Mouse (Mus musculus): ENCODE measurements around the gene Wif1. TPM values are rescaled to one million over a fixed set of nuclear protein-coding genes. Genes with fewer than 3 reads are reported as not detected.
A peak's percentile ranks its signal among the peaks of the same experiment; 100 is the strongest.

The Wif1 gene
- polyA plus RNA-seq, 1 experiment from 2014 or later, result 2.1 TPM

- Histone ChIP-seq H3K4me1 (replicated peaks; ENCODE audit: control insufficient read depth, insufficient read depth, low read length) (peaks cover 11% of the 10 kb centered on the region), H3K27me3 (replicated peaks; ENCODE audit: control insufficient read depth, insufficient read depth, low read length) (peaks cover 16% of the 10 kb centered on the region; the same call in 1 of the 2 replicates), H3K27ac (ENCODE audit: low read length) (no peak overlapping the region), H3K4me3 (replicated peaks; ENCODE audit: low read length) (no peak overlapping the region), H3K9me3 (ENCODE audit: control insufficient read depth, low read length) (no peaks in the 10 kb centered on the region), H3K4me2 (ENCODE audit: low read length) (no peak overlapping the region), H3K36me3 (ENCODE audit: control insufficient read depth, insufficient read depth) (no peaks in the 10 kb centered on the region), H3K9ac (replicated peaks; ENCODE audit: low read depth, low read length) (no peak overlapping the region)
- ATAC-seq, result no peak
- WGBS, result 84% methylated on average over 4 of the region's 4 CpGs
These were observed 5.0 kb downstream of the Wif1 start for GRCm38 (mm10) chr10:121038556-121039284.

- no peak overlapping the region for H3K4me2 ChIP-seq (ENCODE audit: low read length)
- WGBS, result 65% methylated on average over 14 of the region's 14 CpGs
- no peak overlapping the region for H3K27ac ChIP-seq (ENCODE audit: low read length)
- 0 out of 2 replicates have a peak, but pooled peaks cover 8% of the 10 kb centered on the region for H3K27me3 ChIP-seq (replicated peaks; ENCODE audit: control insufficient read depth, insufficient read depth, low read length)
- H3K9ac ChIP-seq (replicated peaks; ENCODE audit: low read depth, low read length), result no peak overlapping the region
- H3K9me3 ChIP-seq (ENCODE audit: control insufficient read depth, low read length), result no peaks in the 10 kb centered on the region
- H3K4me1 ChIP-seq (replicated peaks; ENCODE audit: control insufficient read depth, insufficient read depth, low read length), result 0 out of 2 replicates have a peak, but pooled peaks cover 5% of the 10 kb centered on the region
- H3K4me3 ChIP-seq (replicated peaks; ENCODE audit: low read length), result no peak overlapping the region
- no peaks in the 10 kb centered on the region for H3K36me3 ChIP-seq (ENCODE audit: control insufficient read depth, insufficient read depth)
- peak; percentile 26; the same call in 1 of the 2 replicates for ATAC-seq
These were observed 7.2 kb downstream of the Wif1 start for GRCm38 (mm10) chr10:121040911-121041310.

- 69% methylated on average over 10 of the region's 10 CpGs for WGBS
These were observed 13.7 kb downstream of the Wif1 start for GRCm38 (mm10) chr10:121047440-121047839.

GRCm38 (mm10) chr10:121052076-121052475 lies 18.3 kb downstream of the Wif1 start:
- ATAC-seq, result no peak
- peaks cover 11% of the 10 kb centered on the region for H3K4me1 ChIP-seq (replicated peaks; ENCODE audit: control insufficient read depth, insufficient read depth, low read length)
- no peak overlapping the region for H3K27ac ChIP-seq (ENCODE audit: low read length)
- no peak overlapping the region for H3K9ac ChIP-seq (replicated peaks; ENCODE audit: low read depth, low read length)
- H3K27me3 ChIP-seq (replicated peaks; ENCODE audit: control insufficient read depth, insufficient read depth, low read length), result no peaks in the 10 kb centered on the region
- 89% methylated on average over 6 of the region's 6 CpGs for WGBS
- no peaks in the 10 kb centered on the region for H3K9me3 ChIP-seq (ENCODE audit: control insufficient read depth, low read length)
- no peak overlapping the region for H3K4me2 ChIP-seq (ENCODE audit: low read length)
- H3K36me3 ChIP-seq (ENCODE audit: control insufficient read depth, insufficient read depth), result no peaks in the 10 kb centered on the region
- H3K4me3 ChIP-seq (replicated peaks; ENCODE audit: low read length), result no peak overlapping the region

More at GRCm38 (mm10) chr10:121047440-121047839, 13.7 kb downstream of the Wif1 start:
- no peak for ATAC-seq
- no peak overlapping the region for H3K27ac ChIP-seq (ENCODE audit: low read length)
- H3K36me3 ChIP-seq (ENCODE audit: control insufficient read depth, insufficient read depth), result no peaks in the 10 kb centered on the region
- no peak overlapping the region for H3K4me3 ChIP-seq (replicated peaks; ENCODE audit: low read length)
- no peak overlapping the region for H3K9ac ChIP-seq (replicated peaks; ENCODE audit: low read depth, low read length)
- no peaks in the 10 kb centered on the region for H3K4me1 ChIP-seq (replicated peaks; ENCODE audit: control insufficient read depth, insufficient read depth, low read length)
- no peak overlapping the region for H3K4me2 ChIP-seq (ENCODE audit: low read length)
- H3K27me3 ChIP-seq (replicated peaks; ENCODE audit: control insufficient read depth, insufficient read depth, low read length), result no peaks in the 10 kb centered on the region
- no peaks in the 10 kb centered on the region for H3K9me3 ChIP-seq (ENCODE audit: control insufficient read depth, low read length)

- Histone ChIP-seq H3K9ac (replicated peaks; ENCODE audit: low read depth, low read length) (no peak overlapping the region), H3K27me3 (replicated peaks; ENCODE audit: control insufficient read depth, insufficient read depth, low read length) (no peaks in the 10 kb centered on the region), H3K27ac (ENCODE audit: low read length) (no peak overlapping the region; the same call in 1 of the 2 replicates), H3K4me3 (replicated peaks; ENCODE audit: low read length) (no peak overlapping the region), H3K4me1 (replicated peaks; ENCODE audit: control insufficient read depth, insufficient read depth, low read length) (peaks cover 11% of the 10 kb centered on the region), H3K36me3 (ENCODE audit: control insufficient read depth, insufficient read depth) (no peaks in the 10 kb centered on the region), H3K9me3 (ENCODE audit: control insufficient read depth, low read length) (no peaks in the 10 kb centered on the region), H3K4me2 (ENCODE audit: low read length) (peak overlapping the region; percentile 28)
- WGBS, result 6% methylated on average over 13 of the region's 13 CpGs
- ATAC-seq, result peak; percentile 95
These were observed 21.9 kb downstream of the Wif1 start for GRCm38 (mm10) chr10:121055452-121056188.

- H3K27ac ChIP-seq (ENCODE audit: low read length), result no peak overlapping the region
- ATAC-seq, result no peak
- no peaks in the 10 kb centered on the region for H3K9me3 ChIP-seq (ENCODE audit: control insufficient read depth, low read length)
- no peaks in the 10 kb centered on the region for H3K27me3 ChIP-seq (replicated peaks; ENCODE audit: control insufficient read depth, insufficient read depth, low read length)
- no peaks in the 10 kb centered on the region for H3K36me3 ChIP-seq (ENCODE audit: control insufficient read depth, insufficient read depth)
- 84% methylated on average over 6 of the region's 6 CpGs for WGBS
- H3K4me2 ChIP-seq (ENCODE audit: low read length), result no peak overlapping the region
- peaks cover 11% of the 10 kb centered on the region for H3K4me1 ChIP-seq (replicated peaks; ENCODE audit: control insufficient read depth, insufficient read depth, low read length)
- H3K9ac ChIP-seq (replicated peaks; ENCODE audit: low read depth, low read length), result no peak overlapping the region
- no peak overlapping the region for H3K4me3 ChIP-seq (replicated peaks; ENCODE audit: low read length)
These were observed 23.1 kb downstream of the Wif1 start for GRCm38 (mm10) chr10:121056823-121057222.

- H3K4me1 ChIP-seq (replicated peaks; ENCODE audit: control insufficient read depth, insufficient read depth, low read length), result peaks cover 11% of the 10 kb centered on the region
- WGBS, result 73% methylated on average over 23 of the region's 23 CpGs
- no peak overlapping the region for H3K27ac ChIP-seq (ENCODE audit: low read length)
- no peak overlapping the region for H3K4me2 ChIP-seq (ENCODE audit: low read length)
- H3K27me3 ChIP-seq (replicated peaks; ENCODE audit: control insufficient read depth, insufficient read depth, low read length), result no peaks in the 10 kb centered on the region
- ATAC-seq, result no peak
- H3K9me3 ChIP-seq (ENCODE audit: control insufficient read depth, low read length), result no peaks in the 10 kb centered on the region
- H3K9ac ChIP-seq (replicated peaks; ENCODE audit: low read depth, low read length), result no peak overlapping the region
- H3K4me3 ChIP-seq (replicated peaks; ENCODE audit: low read length), result no peak overlapping the region
- H3K36me3 ChIP-seq (ENCODE audit: control insufficient read depth, insufficient read depth), result no peaks in the 10 kb centered on the region
These were observed 25.6 kb downstream of the Wif1 start for GRCm38 (mm10) chr10:121059043-121060003.

GRCm38 (mm10) chr10:121061336-121061835 lies 27.6 kb downstream of the Wif1 start:
- no peak for ATAC-seq
- no peak overlapping the region for H3K4me3 ChIP-seq (replicated peaks; ENCODE audit: low read length)
- H3K9ac ChIP-seq (replicated peaks; ENCODE audit: low read depth, low read length), result no peak overlapping the region
- H3K36me3 ChIP-seq (ENCODE audit: control insufficient read depth, insufficient read depth), result no peaks in the 10 kb centered on the region
- WGBS, result 30% methylated on average over 5 of the region's 5 CpGs
- no peak overlapping the region for H3K4me2 ChIP-seq (ENCODE audit: low read length)
- H3K9me3 ChIP-seq (ENCODE audit: control insufficient read depth, low read length), result no peaks in the 10 kb centered on the region
- H3K27me3 ChIP-seq (replicated peaks; ENCODE audit: control insufficient read depth, insufficient read depth, low read length), result no peaks in the 10 kb centered on the region
- no peak overlapping the region for H3K27ac ChIP-seq (ENCODE audit: low read length)
- H3K4me1 ChIP-seq (replicated peaks; ENCODE audit: control insufficient read depth, insufficient read depth, low read length), result no peaks in the 10 kb centered on the region

Measured in forebrain, embryonic 16.5 days (tissue).